Mouse (Mus musculus): ENCODE results near the gene Atxn7. TPM values are rescaled to one million over a fixed set of nuclear protein-coding genes. Genes with fewer than 3 reads are reported as not detected.

Gene Atxn7
- polyA plus RNA-seq, 1 experiment: 23.7 TPM

GRCm38 (mm10) chr14:14012383-14013251 lies 51.4 kb downstream of the Atxn7 start:
- Histone ChIP-seq H3K27me3 (replicated peaks; ENCODE audit: control insufficient read depth, insufficient read depth, low read length) (no peaks in the 10 kb centered on the region), H3K27ac (ENCODE audit: insufficient read depth, low read depth, low read length) (peak overlapping the region; percentile 74), H3K4me1 (ENCODE audit: control insufficient read depth, insufficient read depth, low read length) (peaks cover 3% of the 10 kb centered on the region; the same call in 1 of the 2 replicates), H3K36me3 (ENCODE audit: control insufficient read depth, insufficient read depth, low read length) (no peaks in the 10 kb centered on the region; the same call in 1 of the 2 replicates), H3K4me3 (ENCODE audit: insufficient read depth, low read depth, low read length) (peak overlapping the region; percentile 90)
- DNase-seq: peak; percentile 94
- 1% methylated on average over 113 of the region's 116 CpGs for WGBS
- peak; percentile 5 for TF ChIP-seq POLR2A (IDR thresholded peaks at IDR 0.05; ENCODE audit: low read depth, low read length)
- no peak for TF ChIP-seq CTCF (conservative IDR thresholded peaks at IDR 0.05; ENCODE audit: insufficient read depth, insufficient read length, low read depth, low read length)

GRCm38 (mm10) chr14:14013252-14013711 lies 52.0 kb downstream of the Atxn7 start:
- H3K4me3 ChIP-seq (ENCODE audit: insufficient read depth, low read depth, low read length): peak overlapping the region; percentile 90
- no peak for DNase-seq
- under 1% methylated on average over 25 of the region's 27 CpGs for WGBS
- H3K4me1 ChIP-seq (ENCODE audit: control insufficient read depth, insufficient read depth, low read length): peaks cover 3% of the 10 kb centered on the region; the same call in 1 of the 2 replicates
- H3K36me3 ChIP-seq (ENCODE audit: control insufficient read depth, insufficient read depth, low read length): no peaks in the 10 kb centered on the region; the same call in 1 of the 2 replicates
- no peak for TF ChIP-seq POLR2A (IDR thresholded peaks at IDR 0.05; ENCODE audit: low read depth, low read length)
- TF ChIP-seq CTCF (conservative IDR thresholded peaks at IDR 0.05; ENCODE audit: insufficient read depth, insufficient read length, low read depth, low read length): no peak
- H3K27ac ChIP-seq (ENCODE audit: insufficient read depth, low read depth, low read length): peak overlapping the region; percentile 74
- no peaks in the 10 kb centered on the region for H3K27me3 ChIP-seq (replicated peaks; ENCODE audit: control insufficient read depth, insufficient read depth, low read length)

- peak; percentile 24 for DNase-seq
- Histone ChIP-seq H3K27ac (ENCODE audit: insufficient read depth, low read depth, low read length) (no peak overlapping the region), H3K27me3 (replicated peaks; ENCODE audit: control insufficient read depth, insufficient read depth, low read length) (no peaks in the 10 kb centered on the region), H3K4me1 (ENCODE audit: control insufficient read depth, insufficient read depth, low read length) (peaks cover 3% of the 10 kb centered on the region; the same call in 1 of the 2 replicates), H3K4me3 (ENCODE audit: insufficient read depth, low read depth, low read length) (no peak overlapping the region), H3K36me3 (ENCODE audit: control insufficient read depth, insufficient read depth, low read length) (no peaks in the 10 kb centered on the region; the same call in 1 of the 2 replicates)
- 59% methylated on average over 6 of the region's 6 CpGs for WGBS
- TF ChIP-seq CTCF (conservative IDR thresholded peaks at IDR 0.05; ENCODE audit: insufficient read depth, insufficient read length, low read depth, low read length) (no peak), POLR2A (IDR thresholded peaks at IDR 0.05; ENCODE audit: low read depth, low read length) (no peak)
These were observed 53.6 kb downstream of the Atxn7 start for GRCm38 (mm10) chr14:14014636-14015375.

- WGBS: 83% methylated on average over 6 of the region's 6 CpGs
- no peaks in the 10 kb centered on the region for H3K27me3 ChIP-seq (replicated peaks; ENCODE audit: control insufficient read depth, insufficient read depth, low read length)
- H3K4me3 ChIP-seq (ENCODE audit: insufficient read depth, low read depth, low read length): no peak overlapping the region
- no peaks in the 10 kb centered on the region; the same call in none of the 2 replicates for H3K36me3 ChIP-seq (ENCODE audit: control insufficient read depth, insufficient read depth, low read length)
- DNase-seq: peak; percentile 51
- TF ChIP-seq CTCF (conservative IDR thresholded peaks at IDR 0.05; ENCODE audit: insufficient read depth, insufficient read length, low read depth, low read length) (peak; percentile 53), POLR2A (IDR thresholded peaks at IDR 0.05; ENCODE audit: low read depth, low read length) (no peak)
- no peaks in the 10 kb centered on the region; the same call in 1 of the 2 replicates for H3K4me1 ChIP-seq (ENCODE audit: control insufficient read depth, insufficient read depth, low read length)
- no peak overlapping the region for H3K27ac ChIP-seq (ENCODE audit: insufficient read depth, low read depth, low read length)
These were observed 58.1 kb downstream of the Atxn7 start for GRCm38 (mm10) chr14:14019155-14019894.

- TF ChIP-seq POLR2A (IDR thresholded peaks at IDR 0.05; ENCODE audit: low read depth, low read length): no peak
- no peak for TF ChIP-seq CTCF (conservative IDR thresholded peaks at IDR 0.05; ENCODE audit: insufficient read depth, insufficient read length, low read depth, low read length)
- Histone ChIP-seq H3K4me1 (ENCODE audit: control insufficient read depth, insufficient read depth, low read length) (no peaks in the 10 kb centered on the region), H3K4me3 (ENCODE audit: insufficient read depth, low read depth, low read length) (no peak overlapping the region), H3K27ac (ENCODE audit: insufficient read depth, low read depth, low read length) (no peak overlapping the region), H3K27me3 (replicated peaks; ENCODE audit: control insufficient read depth, insufficient read depth, low read length) (no peaks in the 10 kb centered on the region), H3K36me3 (ENCODE audit: control insufficient read depth, insufficient read depth, low read length) (no peaks in the 10 kb centered on the region; the same call in 1 of the 2 replicates)
- no peak for DNase-seq
- WGBS: 95% methylated on average over 6 of the region's 6 CpGs
These were observed 60.0 kb downstream of the Atxn7 start for GRCm38 (mm10) chr14:14021244-14021643.

- 94% methylated on average over 8 of the region's 8 CpGs for WGBS
- Histone ChIP-seq H3K36me3 (ENCODE audit: control insufficient read depth, insufficient read depth, low read length) (no peaks in the 10 kb centered on the region; the same call in 1 of the 2 replicates), H3K4me3 (ENCODE audit: insufficient read depth, low read depth, low read length) (no peak overlapping the region), H3K4me1 (ENCODE audit: control insufficient read depth, insufficient read depth, low read length) (no peaks in the 10 kb centered on the region), H3K27me3 (replicated peaks; ENCODE audit: control insufficient read depth, insufficient read depth, low read length) (no peaks in the 10 kb centered on the region), H3K27ac (ENCODE audit: insufficient read depth, low read depth, low read length) (no peak overlapping the region)
- DNase-seq: no peak
- TF ChIP-seq POLR2A (IDR thresholded peaks at IDR 0.05; ENCODE audit: low read depth, low read length) (no peak), CTCF (conservative IDR thresholded peaks at IDR 0.05; ENCODE audit: insufficient read depth, insufficient read length, low read depth, low read length) (no peak)
These were observed 64.6 kb downstream of the Atxn7 start for GRCm38 (mm10) chr14:14025870-14026269.
